Mouse (Mus musculus) kidney, postnatal 0 days (tissue): ENCODE data around the gene Mdn1. TPM values are rescaled to one million over a fixed set of nuclear protein-coding genes. Genes with fewer than 3 reads are reported as not detected.

Experiments used
- ATAC-seq: fragments of 200-750 bp; cut with Nextera tagmentation; replicated peaks from 2 replicates; pipeline ENCODE4 v1.8.0; 2017; ENCODE audit warnings: low read depth, moderate number of reproducible peaks, moderate TSS enrichment, moderate library complexity; ENCODE audit not compliant: low FRiP score
- DNase-seq: peaks from one replicate; pipeline ENCODE4 v3.0.0-alpha.2; 2016; ENCODE audit warnings: low spot score
- H3K27ac ChIP-seq: fragments of 300-500 bp; sonication (generic); 2 replicates; pipeline ENCODE4 v1.5.1; 2014; ENCODE audit warnings: mild to moderate bottlenecking
- H3K27me3 ChIP-seq: fragments of 300-500 bp; sonication (generic); 2 replicates; pipeline ENCODE4 v1.6.1; 2014; ENCODE audit warnings: low read length, mixed read lengths; ENCODE audit not compliant: insufficient read depth
- H3K36me3 ChIP-seq: fragments of 300-500 bp; sonication (generic); 2 replicates; pipeline ENCODE4 v1.6.1; 2014; ENCODE audit warnings: low read length, mixed read lengths; ENCODE audit not compliant: insufficient read depth
- H3K4me1 ChIP-seq: fragments of 300-500 bp; sonication (generic); replicated peaks from 2 replicates; pipeline ENCODE4 v1.6.1; 2014; ENCODE audit warnings: antibody characterized with exemption, low read length, mixed read lengths; ENCODE audit not compliant: insufficient read depth
- H3K4me2 ChIP-seq: fragments of 300-500 bp; sonication (generic); 2 replicates; pipeline ENCODE4 v1.6.1; 2014; ENCODE audit warnings: mild to moderate bottlenecking, low read length, moderate library complexity, mixed read lengths
- H3K4me3 ChIP-seq: fragments of 300-500 bp; sonication (generic); replicated peaks from 2 replicates; pipeline ENCODE4 v1.5.1; 2014; ENCODE audit warnings: low read depth, low read length
- H3K9ac ChIP-seq: fragments of 300-500 bp; sonication (generic); 2 replicates; pipeline ENCODE4 v1.6.1; 2014; ENCODE audit warnings: low read depth, low read length
- H3K9me3 ChIP-seq: fragments of 300-500 bp; sonication (generic); replicated peaks from 2 replicates; pipeline ENCODE4 v1.6.1; 2016; ENCODE audit warnings: low read length, inconsistent platforms, mixed read lengths
- CTCF ChIP-seq: IDR thresholded peaks from 2 replicates; pipeline ENCODE4 v1.5.1; 2016; ENCODE audit warnings: antibody characterized with exemption, low read depth, mild to moderate bottlenecking, moderate library complexity
- WGBS: fragments of 180-500 bp; shearing (Covaris S2); extraction: QIAGEN DNeasy Blood & Tissue Kit; methylation state at CpG from one replicate; pipeline ENCODE4 v1.1.7; 2014; 5-methylcytosine and 5-hydroxymethylcytosine counted together
- polyA plus RNA-seq: library from polyadenylated mRNA; unstranded; fragments of >200 nt; fragmentation: Nextera tagmentation; extraction: Ambion mirVana; gene quantifications from 2 replicates; pipeline ENCODE4 v1.2.1, GENCODE M21; 2015

Mdn1 gene
- polyA plus RNA-seq, 1 experiment from 2014 or later, result 7.4 TPM

- Histone ChIP-seq H3K4me1 (no peaks in the 10 kb centered on the region), H3K9me3 (no peaks in the 10 kb centered on the region), H3K27me3 (no peaks in the 10 kb centered on the region), H3K4me3 (no peak overlapping the region), H3K36me3 (peaks cover 43% of the 10 kb centered on the region), H3K9ac (no peak overlapping the region), H3K4me2 (no peak overlapping the region), H3K27ac (no peak overlapping the region)
- DNase-seq (no peak), ATAC-seq (no peak)
- TF ChIP-seq CTCF, result no peak
- 98% methylated on average over 1 of the region's 1 CpGs for WGBS
Observed at GRCm38 (mm10) chr4:32717733-32718132, 60.8 kb downstream of the Mdn1 start.

DNA sequence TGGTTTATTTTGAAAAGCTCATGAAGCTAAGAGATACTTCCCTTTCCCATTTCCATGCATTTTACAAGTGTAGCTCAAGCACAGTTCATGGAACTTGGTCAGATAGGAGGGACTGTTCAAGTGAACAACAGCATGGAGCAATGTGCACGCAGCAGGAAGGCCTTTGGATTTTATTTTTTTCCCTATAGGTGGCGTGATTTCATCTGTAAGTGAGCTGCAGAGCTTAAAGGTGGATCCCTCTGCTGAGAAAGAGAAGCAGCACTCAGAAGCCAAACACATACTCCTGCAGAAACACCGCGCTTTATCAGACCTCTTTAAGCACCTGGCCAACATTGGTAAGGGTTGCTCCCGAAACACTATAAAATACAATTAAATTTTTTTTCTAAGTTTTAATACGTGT is 88.5 kb downstream of the Mdn1 start:
- ATAC-seq (no peak), DNase-seq (peak; percentile 27)
- H3K4me1 ChIP-seq, result no peaks in the 10 kb centered on the region
- H3K4me2 ChIP-seq, result no peak overlapping the region
- peaks cover 68% of the 10 kb centered on the region for H3K36me3 ChIP-seq
- H3K9ac ChIP-seq, result no peak overlapping the region
- no peak overlapping the region for H3K27ac ChIP-seq
- WGBS, result 87% methylated on average over 6 of the region's 6 CpGs
- no peaks in the 10 kb centered on the region for H3K9me3 ChIP-seq
- H3K4me3 ChIP-seq, result no peak overlapping the region
- TF ChIP-seq CTCF, result peak; percentile 44
- H3K27me3 ChIP-seq, result no peaks in the 10 kb centered on the region

DNA sequence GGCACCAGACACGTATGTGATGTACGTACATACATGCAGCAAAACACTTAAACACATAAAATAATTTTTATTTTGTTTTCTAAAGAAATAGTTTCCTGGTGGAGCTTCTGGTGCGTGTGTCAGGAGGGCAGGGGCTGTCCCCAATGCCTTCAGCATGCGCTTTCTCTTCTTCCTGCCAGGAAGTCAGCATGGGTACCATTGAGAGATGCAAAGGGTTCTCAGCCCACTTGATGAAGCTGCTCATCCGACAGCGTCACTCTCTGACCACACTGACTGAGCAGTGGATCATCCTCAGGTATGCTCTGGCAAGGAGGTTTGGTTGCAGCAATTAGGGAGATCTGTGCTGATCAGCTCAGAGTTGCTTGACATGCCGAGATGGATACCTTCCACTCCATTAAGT is 91.5 kb downstream of the Mdn1 start:
- Histone ChIP-seq H3K4me2 (no peak overlapping the region), H3K4me1 (no peaks in the 10 kb centered on the region), H3K4me3 (no peak overlapping the region), H3K27ac (no peak overlapping the region), H3K9ac (no peak overlapping the region), H3K9me3 (no peaks in the 10 kb centered on the region), H3K27me3 (no peaks in the 10 kb centered on the region), H3K36me3 (peaks cover 64% of the 10 kb centered on the region)
- no peak for ATAC-seq
- 89% methylated on average over 7 of the region's 7 CpGs for WGBS
- no peak for TF ChIP-seq CTCF
- no peak for DNase-seq

DNA sequence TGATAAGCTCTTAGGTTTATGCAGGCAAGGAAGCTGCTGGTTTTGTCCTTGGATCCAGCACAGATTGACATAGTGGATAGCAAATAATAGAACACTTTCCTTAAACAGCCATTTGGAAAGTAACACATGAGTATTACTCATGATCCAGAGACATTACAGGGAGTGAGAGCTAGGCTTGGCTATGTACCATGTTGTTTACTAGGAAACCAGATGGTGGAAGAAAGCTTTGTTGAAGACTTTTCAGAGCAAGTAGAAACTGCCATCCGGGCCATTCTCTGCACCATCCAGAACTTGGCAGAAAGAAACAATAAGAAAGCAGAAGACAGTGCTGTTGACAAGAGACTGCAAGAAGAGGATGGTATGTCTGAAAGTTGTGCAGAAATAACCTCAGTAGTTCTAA is 93.8 kb downstream of the Mdn1 start:
- H3K4me3 ChIP-seq, result no peak overlapping the region
- ATAC-seq (no peak), DNase-seq (no peak)
- no peak overlapping the region for H3K27ac ChIP-seq
- no peaks in the 10 kb centered on the region for H3K4me1 ChIP-seq
- no peak overlapping the region for H3K9ac ChIP-seq
- H3K27me3 ChIP-seq, result no peaks in the 10 kb centered on the region
- no peak overlapping the region for H3K4me2 ChIP-seq
- H3K9me3 ChIP-seq, result no peaks in the 10 kb centered on the region
- no peak for TF ChIP-seq CTCF
- peaks cover 49% of the 10 kb centered on the region for H3K36me3 ChIP-seq
- WGBS, result 100% methylated on average over 1 of the region's 1 CpGs

DNA sequence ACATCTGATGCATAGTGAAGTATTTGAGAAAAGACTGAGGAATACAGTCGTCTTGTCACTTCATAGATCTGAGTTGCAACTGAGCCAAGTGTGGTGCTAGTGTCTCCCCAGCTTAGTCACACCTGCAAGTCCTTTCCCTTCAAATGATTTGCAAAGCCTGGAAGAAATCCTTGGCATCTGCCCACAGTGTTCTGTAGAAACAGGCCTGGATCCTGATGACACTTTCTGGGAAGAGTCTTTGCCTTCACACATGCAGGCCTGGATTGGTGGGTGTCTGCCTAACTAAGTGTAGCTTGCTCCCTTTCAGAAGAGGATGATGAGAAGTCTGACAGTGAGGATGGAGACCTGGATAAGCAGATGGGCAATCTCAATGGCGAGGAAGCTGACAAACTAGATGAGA is 100.5 kb downstream of the Mdn1 start:
- Histone ChIP-seq H3K4me3 (no peak overlapping the region), H3K4me2 (no peak overlapping the region), H3K36me3 (peaks cover 32% of the 10 kb centered on the region), H3K9me3 (no peaks in the 10 kb centered on the region), H3K27me3 (no peaks in the 10 kb centered on the region), H3K9ac (no peak overlapping the region), H3K27ac (no peak overlapping the region), H3K4me1 (no peaks in the 10 kb centered on the region)
- TF ChIP-seq CTCF, result no peak
- no peak for DNase-seq
- ATAC-seq, result no peak
- 93% methylated on average over 2 of the region's 2 CpGs for WGBS

GRCm38 (mm10) chr4:32767471-32767870 is 110.6 kb downstream of the Mdn1 start:
- H3K4me2 ChIP-seq, result no peak overlapping the region
- no peak for TF ChIP-seq CTCF
- no peaks in the 10 kb centered on the region for H3K9me3 ChIP-seq
- no peak overlapping the region for H3K27ac ChIP-seq
- peaks cover 24% of the 10 kb centered on the region for H3K36me3 ChIP-seq
- no peaks in the 10 kb centered on the region for H3K4me1 ChIP-seq
- ATAC-seq (no peak), DNase-seq (no peak)
- WGBS, result 96% methylated on average over 7 of the region's 7 CpGs
- no peak overlapping the region for H3K9ac ChIP-seq
- H3K27me3 ChIP-seq, result no peaks in the 10 kb centered on the region
- no peak overlapping the region for H3K4me3 ChIP-seq

GRCm38 (mm10) chr4:32768046-32768445 is 111.1 kb downstream of the Mdn1 start:
- no peaks in the 10 kb centered on the region for H3K9me3 ChIP-seq
- ATAC-seq (no peak), DNase-seq (no peak)
- no peaks in the 10 kb centered on the region for H3K27me3 ChIP-seq
- no peak overlapping the region for H3K4me3 ChIP-seq
- TF ChIP-seq CTCF, result no peak
- H3K9ac ChIP-seq, result no peak overlapping the region
- no peak overlapping the region for H3K27ac ChIP-seq
- 88% methylated on average over 10 of the region's 10 CpGs for WGBS
- H3K36me3 ChIP-seq, result peaks cover 27% of the 10 kb centered on the region
- H3K4me2 ChIP-seq, result no peak overlapping the region
- no peaks in the 10 kb centered on the region for H3K4me1 ChIP-seq
